Mouse (Mus musculus) ovary, postnatal 10 days (tissue): Measurements from ENCODE around the gene Prickle4.
A peak's percentile ranks its signal among the peaks of the same experiment; 100 is the strongest.

Experiments used
- DNase-seq: peaks from one replicate; pipeline ENCODE4 v3.0.0; 2022; ENCODE audit warnings: low spot score

Prickle4 gene

GRCm38 (mm10) chr17:47706196-47706595 is 11.7 kb upstream of the Prickle4 start:
- DNase-seq = no peak

GRCm38 (mm10) chr17:47704692-47705091 is 10.2 kb upstream of the Prickle4 start:
- no peak for DNase-seq

GRCm38 (mm10) chr17:47703556-47703955 is 9.0 kb upstream of the Prickle4 start:
- no peak for DNase-seq

GRCm38 (mm10) chr17:47702548-47703345 is 8.2 kb upstream of the Prickle4 start:
- DNase-seq = no peak

GRCm38 (mm10) chr17:47701793-47702192 is 7.3 kb upstream of the Prickle4 start:
- no peak for DNase-seq

- no peak for DNase-seq
These were observed 4.5 kb upstream of the Prickle4 start for GRCm38 (mm10) chr17:47699055-47699454.

- DNase-seq = no peak
These were observed 3.6 kb upstream of the Prickle4 start for GRCm38 (mm10) chr17:47698156-47698555.

- no peak for DNase-seq
These were observed 788 bp upstream of the Prickle4 start for GRCm38 (mm10) chr17:47695337-47695710.

- DNase-seq = no peak
These were observed 264 bp downstream of the Prickle4 start, which contains the start of gene Gm21981 for GRCm38 (mm10) chr17:47694442-47694502. Gene Gm21981, minus strand, starts transcription at chr17:47694455.

GRCm38 (mm10) chr17:47693671-47694441 is 680 bp downstream of the Prickle4 start:
- DNase-seq = no peak

GRCm38 (mm10) chr17:47691650-47692049 is 2.9 kb downstream of the Prickle4 start:
- no peak for DNase-seq

- DNase-seq = no peak
These were observed 4.6 kb downstream of the Prickle4 start for GRCm38 (mm10) chr17:47689894-47690293.

- peak; percentile 49 for DNase-seq
These were observed 5.6 kb downstream of the Prickle4 start, which contains the start of gene Frs3 for GRCm38 (mm10) chr17:47688608-47689575. Gene Frs3, plus strand, starts transcription at chr17:47689030.

- DNase-seq = no peak
These were observed 6.3 kb downstream of the Prickle4 start, which contains the start of gene Tomm6 for GRCm38 (mm10) chr17:47688344-47688607. Gene Tomm6, minus strand, starts transcription at chr17:47688386.

GRCm38 (mm10) chr17:47687409-47688343 is 6.9 kb downstream of the Prickle4 start:
- DNase-seq = peak; percentile 76

- no peak for DNase-seq
These were observed 11.7 kb downstream of the Prickle4 start for GRCm38 (mm10) chr17:47682836-47683235.

- no peak for DNase-seq
These were observed 15.8 kb downstream of the Prickle4 start for GRCm38 (mm10) chr17:47678702-47679101.

GRCm38 (mm10) chr17:47678238-47678637 is 16.3 kb downstream of the Prickle4 start:
- DNase-seq = no peak

- DNase-seq = peak; percentile 45
These were observed 18.0 kb downstream of the Prickle4 start for GRCm38 (mm10) chr17:47676581-47676980.

- DNase-seq = no peak
These were observed 22.0 kb downstream of the Prickle4 start for GRCm38 (mm10) chr17:47672311-47673111.

- DNase-seq = no peak
These were observed 22.6 kb downstream of the Prickle4 start for GRCm38 (mm10) chr17:47671988-47672310.
